Mouse (Mus musculus) hindbrain, embryonic 11.5 days (tissue): ENCODE measurements around the gene Ipo11. TPM values are rescaled to one million over a fixed set of nuclear protein-coding genes. Genes with fewer than 3 reads are reported as not detected.

Experiments used
- ATAC-seq: fragments of 200-750 bp; cut with Nextera tagmentation; 2 replicates; pipeline ENCODE4 v1.8.0; 2017; ENCODE audit warnings: mild to moderate bottlenecking, moderate TSS enrichment, moderate library complexity; ENCODE audit not compliant: low FRiP score
- DNase-seq: peaks from one replicate; pipeline ENCODE4 v3.0.0-alpha.2; 2015; ENCODE audit warnings: low spot score
- H3K27ac ChIP-seq: fragments of 300-500 bp; sonication (generic); 2 replicates; pipeline ENCODE4 v1.5.1; 2014; ENCODE audit warnings: mild to moderate bottlenecking, low read depth, low read length
- H3K27me3 ChIP-seq: fragments of 300-500 bp; sonication (generic); 2 replicates; pipeline ENCODE4 v1.6.1; 2014; ENCODE audit warnings: mild to moderate bottlenecking, low read length, moderate library complexity, mixed read lengths; ENCODE audit not compliant: control insufficient read depth, insufficient read depth
- H3K36me3 ChIP-seq: fragments of 300-500 bp; sonication (generic); 2 replicates; pipeline ENCODE4 v1.6.1; 2014; ENCODE audit warnings: mild to moderate bottlenecking, low read length, moderate library complexity, mixed read lengths; ENCODE audit not compliant: control insufficient read depth, insufficient read depth
- H3K4me1 ChIP-seq: fragments of 300-500 bp; sonication (generic); replicated peaks from 2 replicates; pipeline ENCODE4 v1.6.1; 2014; ENCODE audit warnings: low read length, mixed read lengths; ENCODE audit not compliant: control insufficient read depth, insufficient read depth
- H3K4me2 ChIP-seq: fragments of 300-500 bp; sonication (generic); replicated peaks from 2 replicates; pipeline ENCODE4 v1.6.1; 2014; ENCODE audit warnings: mild to moderate bottlenecking, low read depth, low read length
- H3K4me3 ChIP-seq: fragments of 300-500 bp; sonication (generic); 2 replicates; pipeline ENCODE4 v1.5.1; 2014; ENCODE audit warnings: low read depth, low read length
- H3K9ac ChIP-seq: fragments of 300-500 bp; sonication (generic); 2 replicates; pipeline ENCODE4 v1.6.1; 2014; ENCODE audit warnings: low read depth, low read length
- H3K9me3 ChIP-seq: fragments of 300-500 bp; sonication (generic); 2 replicates; pipeline ENCODE4 v1.6.1; 2016; ENCODE audit warnings: low read length; ENCODE audit not compliant: control insufficient read depth
- WGBS: fragments of 180-500 bp; shearing (Covaris S2); extraction: QIAGEN DNeasy Blood & Tissue Kit; methylation state at CpG from one replicate; pipeline ENCODE4 v1.1.7; 2014; 5-methylcytosine and 5-hydroxymethylcytosine counted together
- polyA plus RNA-seq: library from polyadenylated mRNA; unstranded; fragments of >200 nt; fragmentation: Nextera tagmentation; extraction: Ambion mirVana; gene quantifications from 2 replicates; pipeline ENCODE4 v1.2.1, GENCODE M21; 2014

The Ipo11 gene
- polyA plus RNA-seq, 1 experiment from 2014 or later = 69.5 TPM

DNA sequence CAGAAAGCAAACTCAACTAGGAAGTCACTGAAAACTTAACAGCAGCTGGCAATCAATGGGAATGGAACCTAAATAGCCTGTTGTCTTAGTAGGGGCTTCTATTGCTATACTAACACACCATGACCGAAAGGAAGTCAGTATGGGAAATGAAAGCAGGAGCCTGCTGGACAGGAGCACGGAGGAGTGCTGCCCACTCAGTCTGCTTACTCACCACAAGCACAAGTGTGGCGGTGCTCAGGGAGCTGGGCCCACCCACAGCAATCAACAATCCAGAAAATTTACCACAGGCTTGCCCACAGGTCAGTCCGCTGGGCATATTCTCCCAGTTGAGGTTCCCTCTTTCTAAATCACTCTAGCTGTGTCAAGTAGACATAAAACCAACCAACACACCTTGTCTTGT, 52.5 kb downstream of the Ipo11 start:
- WGBS = 86% methylated on average over 4 of the region's 4 CpGs
- H3K27me3 ChIP-seq = no peaks in the 10 kb centered on the region
- no peaks in the 10 kb centered on the region for H3K36me3 ChIP-seq
- H3K9ac ChIP-seq = no peak overlapping the region
- no peak overlapping the region for H3K27ac ChIP-seq
- no peak overlapping the region for H3K4me3 ChIP-seq
- ATAC-seq (no peak), DNase-seq (no peak)
- no peaks in the 10 kb centered on the region for H3K4me1 ChIP-seq
- no peaks in the 10 kb centered on the region for H3K9me3 ChIP-seq
- no peak overlapping the region for H3K4me2 ChIP-seq

DNA sequence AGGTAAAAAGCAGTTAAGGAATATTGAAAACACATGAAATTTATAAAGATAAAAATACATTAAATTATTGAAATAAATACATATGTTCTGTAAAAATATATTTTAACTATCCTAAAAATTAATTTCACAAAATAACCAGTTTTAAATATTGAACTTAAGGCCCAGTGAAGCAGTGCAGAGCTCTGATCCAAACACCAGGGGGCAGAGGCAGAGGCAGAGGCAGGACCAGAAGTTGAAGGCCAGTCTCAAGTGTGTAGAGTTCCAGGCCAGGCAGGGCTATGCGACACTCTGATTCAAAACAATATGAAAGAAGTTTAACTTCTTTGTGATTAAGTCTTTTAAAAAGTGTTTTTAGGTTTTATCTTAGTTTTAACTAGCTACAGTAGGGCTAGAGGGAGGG, 60.5 kb downstream of the Ipo11 start:
- Histone ChIP-seq H3K4me3 (no peak overlapping the region), H3K4me2 (no peak overlapping the region), H3K9me3 (no peaks in the 10 kb centered on the region), H3K9ac (no peak overlapping the region), H3K27me3 (no peaks in the 10 kb centered on the region), H3K27ac (no peak overlapping the region), H3K4me1 (no peaks in the 10 kb centered on the region), H3K36me3 (peaks cover 2% of the 10 kb centered on the region; the same call in 1 of the 2 replicates)
- ATAC-seq = no peak
- no peak for DNase-seq
- 89% methylated on average over 1 of the region's 1 CpGs for WGBS

DNA sequence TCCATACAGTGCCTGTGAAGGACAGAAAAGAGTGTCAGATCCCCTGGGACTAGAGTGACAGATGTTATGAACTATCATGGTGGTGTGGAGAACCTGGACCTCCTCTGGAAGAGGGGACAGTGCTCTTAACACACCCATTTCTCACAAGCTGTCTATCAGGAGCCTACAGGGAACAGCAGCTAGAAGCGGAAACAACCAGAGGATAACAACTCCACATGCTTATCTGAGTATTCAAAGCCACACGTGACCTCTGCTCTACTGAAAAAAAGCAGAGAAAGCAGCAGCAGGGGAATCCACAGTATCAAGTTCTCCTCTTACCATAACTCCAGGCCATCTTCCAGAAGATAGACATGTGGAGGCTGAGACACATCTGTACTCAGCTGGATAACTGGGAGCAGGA, 71.2 kb downstream of the Ipo11 start:
- H3K27me3 ChIP-seq = no peaks in the 10 kb centered on the region
- 78% methylated on average over 2 of the region's 2 CpGs for WGBS
- no peaks in the 10 kb centered on the region; the same call in 1 of the 2 replicates for H3K36me3 ChIP-seq

DNA sequence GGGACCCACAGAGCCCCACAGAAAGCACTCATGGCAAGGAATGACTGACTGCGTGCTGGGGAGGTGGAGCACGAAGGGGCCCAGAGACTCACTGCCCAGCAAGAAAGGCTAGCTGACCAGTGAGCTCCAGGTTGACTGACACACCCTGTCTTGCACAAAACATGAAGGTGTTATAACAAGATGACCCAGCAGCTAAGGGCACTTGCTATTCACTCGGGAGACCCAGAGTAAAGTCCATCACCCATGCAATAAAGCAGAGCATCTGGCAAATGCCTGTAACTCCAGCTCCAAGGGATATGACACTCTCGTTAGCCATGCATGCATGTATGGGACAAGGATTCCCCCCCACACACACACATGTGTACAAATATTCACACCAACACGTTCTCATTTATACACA, 78.0 kb downstream of the Ipo11 start:
- Histone ChIP-seq H3K9ac (no peak overlapping the region), H3K27ac (no peak overlapping the region), H3K27me3 (no peaks in the 10 kb centered on the region), H3K4me3 (no peak overlapping the region), H3K36me3 (no peaks in the 10 kb centered on the region), H3K4me1 (no peaks in the 10 kb centered on the region), H3K9me3 (no peaks in the 10 kb centered on the region), H3K4me2 (no peak overlapping the region)
- DNase-seq = no peak
- 94% methylated on average over 5 of the region's 5 CpGs for WGBS
- ATAC-seq = no peak

More for the DNA sequence above, 71.2 kb downstream of the Ipo11 start:
- Histone ChIP-seq H3K27ac (no peak overlapping the region), H3K4me2 (no peak overlapping the region), H3K4me1 (no peaks in the 10 kb centered on the region), H3K4me3 (no peak overlapping the region), H3K9me3 (no peaks in the 10 kb centered on the region), H3K9ac (no peak overlapping the region)
- no peak for DNase-seq
- ATAC-seq = 0 out of 2 replicates have a peak, but pooled peaks have one; percentile 43

DNA sequence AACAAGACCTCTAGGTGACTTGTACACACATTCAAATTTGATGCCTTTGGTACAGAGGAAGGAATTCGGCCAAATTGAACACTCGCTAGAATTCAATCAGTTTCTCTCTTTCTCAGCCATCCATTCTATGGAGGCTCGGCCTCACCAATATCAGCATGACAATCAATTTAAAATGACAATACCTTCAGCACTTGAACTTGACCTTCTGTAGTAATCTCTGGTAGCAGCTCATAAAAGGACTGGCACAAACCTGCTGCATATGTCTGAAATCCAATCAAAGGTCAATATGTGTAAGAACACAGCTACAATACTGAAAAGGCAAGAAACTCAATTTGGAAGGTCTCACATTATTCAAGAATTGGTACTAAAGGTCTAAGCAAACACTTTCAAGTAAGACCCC, 80.2 kb downstream of the Ipo11 start:
- 88% methylated on average over 3 of the region's 3 CpGs for WGBS
- Histone ChIP-seq H3K4me3 (no peak overlapping the region), H3K9ac (no peak overlapping the region), H3K36me3 (no peaks in the 10 kb centered on the region), H3K27me3 (no peaks in the 10 kb centered on the region), H3K9me3 (no peaks in the 10 kb centered on the region), H3K27ac (no peak overlapping the region), H3K4me2 (no peak overlapping the region), H3K4me1 (no peaks in the 10 kb centered on the region)
- no peak for DNase-seq
- no peak for ATAC-seq

DNA sequence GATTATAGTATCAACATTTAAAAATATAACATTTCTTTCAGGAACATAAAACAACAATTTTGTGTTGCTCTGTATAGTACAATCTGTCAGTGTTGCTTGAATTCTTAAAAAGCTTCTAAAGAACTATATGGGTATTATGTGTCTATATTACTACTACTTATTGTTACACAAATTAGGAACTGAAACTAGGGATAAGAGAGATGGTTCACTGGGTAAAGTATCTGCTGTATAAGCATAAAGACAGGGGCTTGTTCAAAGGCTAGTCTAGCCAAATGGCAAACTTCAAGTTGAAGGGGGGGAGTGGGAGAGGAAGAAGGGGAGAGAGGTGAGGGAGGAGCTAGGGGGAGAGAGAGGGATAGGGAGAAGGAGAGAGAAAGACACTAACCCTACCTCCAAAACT, 89.2 kb downstream of the Ipo11 start:
- Histone ChIP-seq H3K36me3 (no peaks in the 10 kb centered on the region), H3K27ac (no peak overlapping the region), H3K4me3 (no peak overlapping the region), H3K27me3 (no peaks in the 10 kb centered on the region), H3K4me2 (no peak overlapping the region), H3K9ac (no peak overlapping the region), H3K9me3 (no peaks in the 10 kb centered on the region), H3K4me1 (no peaks in the 10 kb centered on the region)
- DNase-seq (no peak), ATAC-seq (no peak)

DNA sequence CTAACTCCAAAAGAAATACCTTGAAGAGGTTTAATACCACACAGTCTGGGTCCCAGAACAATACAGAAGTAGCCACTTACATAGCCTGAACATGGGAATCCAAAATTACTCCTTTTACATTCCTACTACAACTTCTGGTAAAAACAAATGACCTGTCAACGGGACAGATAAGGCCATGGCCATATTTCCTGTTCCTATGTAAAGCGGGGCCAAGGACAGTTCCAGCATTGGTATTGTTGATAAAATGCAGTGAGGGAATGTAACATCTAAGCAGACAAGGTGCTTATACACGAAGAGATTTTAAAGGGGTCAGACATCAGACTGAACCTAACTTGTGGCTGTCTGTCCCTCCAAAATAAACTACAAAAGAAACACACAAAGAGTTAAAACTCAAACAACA, 91.8 kb downstream of the Ipo11 start:
- Histone ChIP-seq H3K4me3 (no peak overlapping the region), H3K9me3 (no peaks in the 10 kb centered on the region), H3K36me3 (no peaks in the 10 kb centered on the region), H3K4me2 (no peak overlapping the region), H3K27ac (no peak overlapping the region), H3K4me1 (no peaks in the 10 kb centered on the region), H3K27me3 (no peaks in the 10 kb centered on the region), H3K9ac (no peak overlapping the region)
- ATAC-seq (no peak), DNase-seq (no peak)
- 85% methylated on average over 3 of the region's 3 CpGs for WGBS

DNA sequence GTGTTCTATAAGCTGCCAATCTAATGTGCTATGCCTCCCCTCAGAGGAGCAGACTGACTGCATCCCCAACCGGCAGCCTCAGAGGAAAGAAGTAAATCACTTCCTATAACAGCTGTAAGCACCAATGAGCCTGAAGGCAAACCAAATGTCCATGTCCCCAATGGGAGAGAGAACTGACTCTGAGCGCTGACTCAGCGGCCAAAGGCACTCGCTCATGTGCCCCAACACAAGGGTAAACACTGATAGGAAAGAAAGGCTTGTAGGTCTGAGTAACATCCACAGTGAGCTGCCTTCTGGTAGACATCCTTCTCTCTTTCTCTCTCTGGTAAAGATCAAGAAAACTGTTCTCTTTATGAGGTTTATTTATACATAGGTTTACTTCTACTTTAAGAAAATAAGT, 94.2 kb downstream of the Ipo11 start:
- no peak overlapping the region for H3K4me2 ChIP-seq
- WGBS = 90% methylated on average over 4 of the region's 4 CpGs
- ATAC-seq (no peak), DNase-seq (no peak)
- no peaks in the 10 kb centered on the region for H3K27me3 ChIP-seq
- no peak overlapping the region for H3K27ac ChIP-seq
- no peaks in the 10 kb centered on the region for H3K4me1 ChIP-seq
- no peaks in the 10 kb centered on the region for H3K36me3 ChIP-seq
- H3K4me3 ChIP-seq = no peak overlapping the region
- H3K9ac ChIP-seq = no peak overlapping the region
- H3K9me3 ChIP-seq = no peaks in the 10 kb centered on the region

DNA sequence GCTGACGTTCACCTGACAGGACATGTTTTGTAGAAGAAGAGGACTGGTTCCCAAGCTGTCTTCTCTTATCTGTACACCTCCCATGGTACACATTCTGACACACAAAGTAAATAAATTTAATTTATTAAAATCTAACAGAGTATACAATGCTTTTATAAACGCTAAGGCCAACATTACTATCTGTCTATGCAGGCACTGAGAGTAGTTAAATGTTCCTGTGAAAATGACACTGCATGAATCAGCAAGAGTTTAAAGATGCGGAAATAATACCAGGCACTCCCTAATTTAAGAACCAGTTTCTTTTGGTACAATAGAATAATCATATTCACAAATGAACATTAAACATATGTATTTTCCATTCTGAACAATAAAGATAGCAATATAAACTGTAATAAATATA, 98.0 kb downstream of the Ipo11 start:
- WGBS = 91% methylated on average over 3 of the region's 3 CpGs
- Histone ChIP-seq H3K27me3 (no peaks in the 10 kb centered on the region), H3K36me3 (no peaks in the 10 kb centered on the region), H3K4me3 (no peak overlapping the region), H3K27ac (no peak overlapping the region), H3K9me3 (no peaks in the 10 kb centered on the region), H3K4me2 (no peak overlapping the region), H3K9ac (no peak overlapping the region), H3K4me1 (no peaks in the 10 kb centered on the region)
- no peak for ATAC-seq
- no peak for DNase-seq
